Mouse (Mus musculus) erythroblast, embryonic 14.5 days (primary cell): Measurements from ENCODE around the gene Gm20479.

Source experiments
- GATA1 ChIP-seq: IDR thresholded peaks from 2 replicates; pipeline ENCODE4 v1.6.1; 2012; ENCODE audit warnings: low read length, inconsistent platforms, mixed read lengths
- TAL1 ChIP-seq: IDR thresholded peaks from 3 replicates; pipeline ENCODE4 v1.6.1; 2012; ENCODE audit warnings: low read length, inconsistent platforms, mixed read lengths

DNA sequence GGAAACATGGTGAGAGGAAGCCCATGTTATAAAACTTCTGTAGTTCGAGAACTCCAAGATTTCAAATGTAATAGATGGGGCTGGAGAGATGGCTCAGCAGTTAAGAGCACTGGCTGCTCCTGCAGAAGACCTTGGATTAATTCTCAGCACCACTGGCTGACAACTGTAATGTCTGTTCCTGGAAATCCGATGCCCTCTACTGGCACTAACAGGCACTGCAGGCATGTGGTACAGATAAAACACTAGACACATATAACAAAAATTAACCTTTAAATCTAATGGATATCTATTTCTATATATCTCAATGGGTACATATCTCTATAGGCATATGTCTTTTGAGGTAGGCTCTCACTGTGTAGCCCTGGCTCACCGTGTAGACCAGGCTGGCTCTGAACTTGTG, 42.8 kb downstream of the Gm20479 start:
- TF ChIP-seq GATA1 (no peak), TAL1 (no peak)
